Mouse (Mus musculus) liver, postnatal 0 days (tissue): Measurements from ENCODE around the gene Usp2.

Experiments
- CTCF ChIP-seq: sonication (generic); IDR thresholded peaks from 2 replicates; pipeline ENCODE4 v1.5.1; 2016; ENCODE audit warnings: antibody characterized with exemption, low read depth
- EP300 ChIP-seq: IDR thresholded peaks from 2 replicates; pipeline ENCODE4 v1.6.1; 2016; ENCODE audit warnings: antibody characterized with exemption, low read depth, mild to moderate bottlenecking

- no peak for TF ChIP-seq CTCF
- TF ChIP-seq EP300 = no peak
These were observed 12.9 kb upstream of the Usp2 start for GRCm38 (mm10) chr9:44053936-44054335.
